Mouse (Mus musculus): ENCODE data around the gene Clpx. TPM values are rescaled to one million over a fixed set of nuclear protein-coding genes. Genes with fewer than 3 reads are reported as not detected.
"Not testable (repeated sequence)": the region's sequence is repeated elsewhere in the genome, so short reads cannot be mapped to it uniquely, and the experiment has no call there.

The Clpx gene
- total and polyA plus RNA-seq, 3 experiments = 31.1 to 45.6 (median 34.5) TPM

DNA sequence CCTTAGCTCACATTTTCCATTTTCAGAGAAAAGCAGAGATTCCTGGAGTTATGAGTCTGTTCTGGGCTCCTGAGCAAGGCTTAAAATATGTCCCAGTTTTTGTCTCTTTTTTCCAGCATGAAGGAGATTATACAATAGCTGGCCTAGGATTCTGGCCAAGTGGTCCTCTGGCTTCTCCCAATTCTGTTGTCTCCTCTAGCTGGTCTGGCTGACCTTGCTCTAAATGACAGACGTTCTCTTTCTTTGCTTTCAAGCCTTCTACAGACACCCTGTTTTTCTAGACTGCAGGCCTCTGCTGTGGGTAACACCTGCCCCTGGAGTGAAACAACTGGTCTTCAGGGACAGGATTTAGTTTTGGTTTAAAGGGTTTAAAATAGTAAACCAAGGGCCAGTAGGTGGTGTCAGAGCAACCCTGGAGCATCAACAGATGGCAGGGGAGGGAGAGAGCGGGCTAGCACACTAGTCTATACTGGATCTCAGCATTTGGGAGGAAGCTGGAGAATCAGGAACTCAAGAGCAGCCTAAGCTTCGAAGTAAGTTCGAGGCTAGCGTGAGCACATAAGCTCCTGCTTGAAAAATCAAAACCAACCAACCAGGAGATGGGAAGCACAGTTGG, 12.4 kb upstream of the Clpx start:
- in situ Hi-C loops (cut with MboI; ENCODE audit: low pct_ligation_motif_present, low pct_unique_long_range_greater_than_20kb, low sequenced_read_pairs) (no loop called here), dilution Hi-C loops (cut with MboI; ENCODE audit: extremely low pct_ligation_motif_present, extremely low pct_unique_long_range_greater_than_20kb, low sequenced_read_pairs) (no loop called here)
- Histone ChIP-seq H3K4me3 (replicated peaks in 1 of 3; ENCODE audit: low read depth in 2 of 3, low read length in 2 of 3, poor library complexity in 1 of 3) (no peak overlapping the region), H3K27me3 (replicated peaks) (no peaks in the 10 kb centered on the region), H3K79me2 (replicated peaks; ENCODE audit: control insufficient read depth, extremely low read depth, insufficient read depth, poor library complexity, severe bottlenecking) (no peaks in the 10 kb centered on the region), H3K27ac (ENCODE audit: insufficient read depth, low read depth) (no peak overlapping the region), H3K9ac (ENCODE audit: insufficient read depth, low read depth) (no peak overlapping the region), H3K4me1 (ENCODE audit: control insufficient read depth in 1 of 2, insufficient read depth in 2 of 2) (peaks cover 0 to 20% of the 10 kb centered on the region in 2 experiments; a peak in 3 of 4 replicates), H3K9me3 (replicated peaks; ENCODE audit: low read length) (no peaks in the 10 kb centered on the region), H3K36me3 (replicated peaks in 1 of 2; ENCODE audit: control insufficient read depth in 1 of 2, insufficient read depth in 1 of 2, low read length in 1 of 2) (no peaks in the 10 kb centered on the region), H3K4me2 (ENCODE audit: insufficient read depth, low read depth, poor library complexity, severe bottlenecking) (no peak overlapping the region)
- peak; percentile 19 for DNase-seq (ENCODE audit: extremely low read depth)
- no peak for TF ChIP-seq CHD1 (IDR thresholded peaks at IDR 0.05; ENCODE audit: low read depth, low read length)
- TF ChIP-seq BHLHE40 (IDR thresholded peaks at IDR 0.05; ENCODE audit: low read depth, low read length) = no peak
- no peak for TF ChIP-seq RCOR1 (conservative IDR thresholded peaks at IDR 0.05; ENCODE audit: low read depth, low read length)
- no peak for TF ChIP-seq EP300 (IDR thresholded peaks at IDR 0.05; ENCODE audit: low read length)
- TF ChIP-seq NELFE (IDR thresholded peaks at IDR 0.05; ENCODE audit: low read depth, low read length) = no peak
- TF ChIP-seq ETS1 (conservative IDR thresholded peaks at IDR 0.05; ENCODE audit: low read depth, low read length) = no peak
- peak in 1 of 2 experiments; percentile 44; a peak in 2 of 4 replicates for TF ChIP-seq CTCF (conservative IDR thresholded peaks at IDR 0.05 in 1 of 2, IDR thresholded peaks at IDR 0.05 in 1 of 2; ENCODE audit: low read depth in 2 of 2, low read length in 2 of 2)
- TF ChIP-seq JUN (IDR thresholded peaks at IDR 0.05; ENCODE audit: insufficient read depth, low read depth, low read length) = no peak
- TF ChIP-seq MAZ (IDR thresholded peaks at IDR 0.05; ENCODE audit: low read depth, low read length) = no peak

DNA sequence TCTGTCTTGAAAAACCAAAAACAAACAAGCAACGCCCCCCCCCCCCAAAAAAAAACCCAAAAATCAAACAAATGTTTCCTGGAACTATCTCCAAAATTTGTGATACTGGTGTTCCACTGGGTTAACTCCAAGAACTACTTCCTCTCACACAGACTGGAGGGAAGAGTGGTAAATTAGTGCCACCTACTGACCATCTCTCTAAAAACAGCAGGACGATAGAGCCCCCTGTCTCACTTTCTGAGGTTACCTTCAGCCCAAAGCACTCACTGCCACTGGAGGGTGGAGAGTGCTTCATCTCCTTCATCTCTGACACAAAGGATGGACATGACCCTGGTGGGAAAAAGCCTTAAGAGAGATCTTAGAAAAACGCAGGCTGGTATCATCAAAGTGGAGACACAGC, 10.8 kb upstream of the Clpx start:
- DNase-seq (ENCODE audit: extremely low read depth) = peak; percentile 59

DNA sequence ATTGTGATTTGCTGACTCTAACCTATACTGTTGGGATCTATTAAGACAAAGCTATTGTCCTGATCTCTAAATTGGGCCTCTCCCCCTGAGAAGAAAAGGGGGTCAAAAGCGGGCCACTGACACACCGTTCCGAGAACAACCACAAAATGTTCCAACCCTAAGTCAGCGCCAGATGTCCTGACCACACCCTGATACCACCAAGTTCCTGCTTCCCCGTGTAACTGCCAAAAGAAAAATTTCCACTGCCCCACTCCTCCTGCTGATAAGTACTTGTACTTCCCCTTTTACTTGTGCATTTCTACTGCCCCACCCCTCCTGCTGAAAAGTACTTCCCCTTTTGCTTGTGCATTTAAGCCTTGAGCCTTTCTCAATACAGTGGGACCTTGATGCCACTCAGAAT, 5.8 kb upstream of the Clpx start:
- Histone ChIP-seq H3K4me1 (ENCODE audit: control insufficient read depth in 1 of 2, insufficient read depth in 2 of 2) (peaks cover 0 to 13% of the 10 kb centered on the region in 2 experiments; a peak in 2 of 4 replicates), H3K9me3 (replicated peaks; ENCODE audit: low read length) (peaks cover 22% of the 10 kb centered on the region)
- DNase-seq (ENCODE audit: extremely low read depth); H3K27me3 ChIP-seq (replicated peaks); H3K36me3 ChIP-seq (replicated peaks in 1 of 2; ENCODE audit: control insufficient read depth in 1 of 2, insufficient read depth in 1 of 2, low read length in 1 of 2); H3K4me2 ChIP-seq (ENCODE audit: insufficient read depth, low read depth, poor library complexity, severe bottlenecking); H3K27ac ChIP-seq (ENCODE audit: insufficient read depth, low read depth); H3K9ac ChIP-seq (ENCODE audit: insufficient read depth, low read depth); H3K79me2 ChIP-seq (replicated peaks; ENCODE audit: control insufficient read depth, extremely low read depth, insufficient read depth, poor library complexity, severe bottlenecking); dilution Hi-C loops (cut with MboI; ENCODE audit: extremely low pct_ligation_motif_present, extremely low pct_unique_long_range_greater_than_20kb, low sequenced_read_pairs); in situ Hi-C loops (cut with MboI; ENCODE audit: low pct_ligation_motif_present, low pct_unique_long_range_greater_than_20kb, low sequenced_read_pairs); H3K4me3 ChIP-seq (replicated peaks in 1 of 3; ENCODE audit: low read depth in 2 of 3, low read length in 2 of 3, poor library complexity in 1 of 3): not testable (repeated sequence)

More for the DNA sequence above, 10.8 kb upstream of the Clpx start:
- no peaks in the 10 kb centered on the region for H3K36me3 ChIP-seq (replicated peaks in 1 of 2; ENCODE audit: control insufficient read depth in 1 of 2, insufficient read depth in 1 of 2, low read length in 1 of 2)
- H3K27ac ChIP-seq (ENCODE audit: insufficient read depth, low read depth) = no peak overlapping the region
- 0 out of 2 replicates have a peak overlapping the region, but pooled peaks have one; percentile 12 for H3K4me2 ChIP-seq (ENCODE audit: insufficient read depth, low read depth, poor library complexity, severe bottlenecking)
- H3K4me3 ChIP-seq (replicated peaks in 1 of 3; ENCODE audit: low read depth in 2 of 3, low read length in 2 of 3, poor library complexity in 1 of 3) = no peak overlapping the region
- in situ Hi-C loops (cut with MboI; ENCODE audit: low pct_ligation_motif_present, low pct_unique_long_range_greater_than_20kb, low sequenced_read_pairs) (no loop called here), dilution Hi-C loops (cut with MboI; ENCODE audit: extremely low pct_ligation_motif_present, extremely low pct_unique_long_range_greater_than_20kb, low sequenced_read_pairs) (no loop called here)
- H3K9me3 ChIP-seq (replicated peaks; ENCODE audit: low read length) = peaks cover 8% of the 10 kb centered on the region
- no peaks in the 10 kb centered on the region for H3K79me2 ChIP-seq (replicated peaks; ENCODE audit: control insufficient read depth, extremely low read depth, insufficient read depth, poor library complexity, severe bottlenecking)
- TF ChIP-seq RAD21 (IDR thresholded peaks at IDR 0.05; ENCODE audit: low read depth, low read length) (peak; percentile 88), ZC3H11A (IDR thresholded peaks at IDR 0.05; ENCODE audit: low read depth, low read length) (no peak), KAT2A (IDR thresholded peaks at IDR 0.05; ENCODE audit: insufficient replicate concordance, low read length) (no peak), CTCF (conservative IDR thresholded peaks at IDR 0.05 in 1 of 2, IDR thresholded peaks at IDR 0.05 in 1 of 2; ENCODE audit: low read depth in 2 of 2, low read length in 2 of 2) (peak; percentile 25 to 90; a peak in 3 of 4 replicates), ZMIZ1 (IDR thresholded peaks at IDR 0.05; ENCODE audit: low read depth, low read length) (no peak), JUN (IDR thresholded peaks at IDR 0.05; ENCODE audit: insufficient read depth, low read depth, low read length) (no peak), SMC3 (IDR thresholded peaks at IDR 0.05; ENCODE audit: low read depth, low read length) (peak; percentile 61), MAZ (IDR thresholded peaks at IDR 0.05; ENCODE audit: low read depth, low read length) (no peak)
- H3K27me3 ChIP-seq (replicated peaks) = no peaks in the 10 kb centered on the region
- peaks cover 0 to 20% of the 10 kb centered on the region in 2 experiments; a peak in 2 of 4 replicates for H3K4me1 ChIP-seq (ENCODE audit: control insufficient read depth in 1 of 2, insufficient read depth in 2 of 2)
- H3K9ac ChIP-seq (ENCODE audit: insufficient read depth, low read depth) = no peak overlapping the region

Data from CH12.LX (cell line).